Mouse (Mus musculus) bone marrow macrophage, adult 2 months (primary cell): ENCODE measurements around the gene Ncam2.

Source experiments
- CTCF ChIP-seq: IDR thresholded peaks from 2 replicates; pipeline ENCODE4 v1.5.1; 2012; ENCODE audit warnings: low read depth, mild to moderate bottlenecking, low read length, moderate library complexity
- POLR2A ChIP-seq: IDR thresholded peaks from 2 replicates; pipeline ENCODE4 v1.6.1; 2012; ENCODE audit warnings: mild to moderate bottlenecking, low read depth, low read length, borderline replicate concordance

DNA sequence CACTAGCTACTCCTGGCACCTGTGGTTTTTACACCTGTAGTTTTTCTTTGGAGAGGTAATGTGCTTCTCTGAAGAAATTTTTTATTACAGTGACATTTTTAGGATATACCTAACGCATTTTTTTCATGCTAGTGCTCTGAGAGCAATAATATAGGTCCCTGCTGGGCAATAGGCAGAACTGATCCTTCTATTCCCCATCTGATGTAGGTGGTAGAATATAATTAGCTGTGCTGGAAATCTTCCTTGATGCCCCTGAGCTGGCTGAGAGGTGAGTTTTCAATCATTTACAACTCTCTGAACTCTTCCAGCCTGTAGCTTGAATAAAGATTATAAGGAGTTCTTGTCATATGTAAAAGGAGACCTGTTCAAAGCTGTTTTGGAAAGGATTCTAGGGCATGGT is 272.4 kb downstream of the Ncam2 start:
- TF ChIP-seq POLR2A (no peak), CTCF (no peak)
